Mouse (Mus musculus) cerebral cortex, adult 2 months (tissue): ENCODE results near the gene Sbsn.

Source experiments
- WGBS: fragments of 180-500 bp; shearing (Covaris S2); methylation state at CpG from one replicate; pipeline ENCODE4 v1.1.7; 2018; 5-methylcytosine and 5-hydroxymethylcytosine counted together

Gene Sbsn

DNA sequence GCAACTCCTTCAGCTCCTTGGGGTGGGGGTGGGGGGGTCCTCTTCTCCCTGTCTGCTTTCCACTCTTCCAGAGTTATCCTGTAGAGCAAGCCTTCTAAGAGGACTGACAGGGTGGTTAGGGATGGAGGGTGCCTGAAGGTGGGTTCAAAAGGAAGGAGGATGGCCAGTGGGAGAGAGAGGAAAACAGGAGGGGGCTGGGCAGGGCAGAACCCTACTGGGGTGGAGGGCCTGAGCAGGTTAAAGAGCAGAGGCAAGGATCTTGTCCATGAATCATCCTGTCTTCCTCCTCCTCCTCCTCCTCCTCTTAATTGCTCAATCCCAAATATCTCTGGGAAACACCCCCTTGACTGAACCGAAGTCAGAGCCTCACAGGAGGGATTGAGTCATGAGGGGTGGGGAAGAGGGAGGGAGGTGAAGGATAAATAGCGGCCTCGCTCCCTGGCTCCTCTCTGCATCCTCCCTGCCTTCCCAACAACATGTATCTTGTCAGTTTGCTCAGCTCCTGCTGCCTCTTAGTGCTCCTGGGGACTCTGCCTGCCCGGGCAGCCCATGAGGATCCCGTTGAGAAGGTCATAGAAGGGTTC lies at the start of gene Sbsn:
TSS of gene Sbsn (plus strand) at position 386 of the 584 bp plus-strand sequence.
- 70% methylated on average over 5 of the region's 5 CpGs for WGBS

DNA sequence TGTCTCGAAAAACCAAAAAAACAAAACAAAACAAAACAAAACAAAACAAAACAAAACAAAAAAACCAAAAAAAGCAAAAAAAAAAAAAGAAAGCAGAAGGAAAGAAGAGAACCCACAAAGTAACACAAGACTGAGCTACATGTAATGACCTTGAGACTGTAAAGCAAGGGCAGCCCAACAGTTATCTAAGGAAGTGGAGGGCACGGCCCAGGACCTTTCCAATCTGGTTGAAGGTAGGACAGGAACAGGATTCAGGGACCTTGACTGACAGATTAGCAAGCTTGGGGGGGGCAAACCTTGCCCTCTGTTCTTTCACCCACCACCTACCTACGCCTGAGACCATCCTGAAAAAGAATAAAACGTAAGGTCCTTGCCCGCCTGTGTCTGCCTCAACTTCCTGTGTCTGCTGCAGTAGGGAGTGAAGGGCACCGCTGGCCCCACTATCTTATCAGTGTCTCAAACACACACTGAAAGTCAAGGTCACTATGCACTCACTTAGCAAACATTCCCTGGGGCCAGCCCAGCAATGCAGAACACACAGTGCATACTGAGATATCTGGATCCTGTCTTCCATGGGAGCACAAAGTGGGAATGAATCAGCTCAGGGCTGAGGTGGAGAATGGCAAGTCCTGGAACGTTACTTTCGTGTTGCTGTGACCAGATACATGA lies 44.9 kb upstream of the Sbsn start:
- WGBS: 83% methylated on average over 8 of the region's 8 CpGs

DNA sequence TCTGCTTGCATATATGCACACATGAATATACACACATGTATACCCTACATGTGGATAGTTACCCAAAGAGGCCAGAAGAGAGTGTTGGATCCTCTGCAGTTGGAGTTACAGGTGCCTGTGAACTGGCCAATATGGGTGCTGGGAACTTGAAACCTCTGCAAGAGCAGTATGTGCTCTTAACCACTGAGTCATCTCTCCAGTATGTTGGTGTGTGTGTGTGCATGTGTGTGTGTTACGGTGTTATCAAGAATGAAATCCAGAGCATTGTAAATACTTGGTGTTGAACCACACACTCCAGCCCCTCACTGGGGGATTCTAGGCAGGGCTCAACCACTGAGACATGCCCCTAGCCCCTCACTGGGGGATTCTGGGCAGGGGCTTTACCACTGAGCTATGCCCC lies 43.8 kb upstream of the Sbsn start:
- WGBS: 85% methylated on average over 1 of the region's 1 CpGs

DNA sequence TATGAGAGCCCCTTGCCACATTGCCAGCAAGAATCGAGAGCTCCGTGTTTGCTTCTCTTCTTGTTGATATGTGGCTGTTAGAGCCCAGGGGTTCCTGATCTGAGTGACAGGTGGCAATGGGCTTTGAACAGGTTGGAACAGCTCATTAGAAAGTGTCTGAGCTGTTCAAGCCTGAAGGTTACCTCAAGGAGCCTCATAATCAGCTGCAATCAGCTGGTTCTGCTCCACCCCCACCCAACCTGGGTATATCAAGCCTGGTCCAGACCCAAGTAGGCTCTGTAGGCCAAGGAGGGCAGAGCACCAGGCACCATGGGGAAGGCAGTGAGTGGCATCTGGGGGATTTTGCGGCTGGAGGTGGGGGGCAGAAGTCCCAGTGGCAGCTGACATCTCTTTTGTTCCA lies 39.3 kb upstream of the Sbsn start, which contains the start of gene Atp4a:
TSS of gene Atp4a (plus strand) at position 268 of the 400 bp plus-strand sequence.
- 90% methylated on average over 3 of the region's 3 CpGs for WGBS

DNA sequence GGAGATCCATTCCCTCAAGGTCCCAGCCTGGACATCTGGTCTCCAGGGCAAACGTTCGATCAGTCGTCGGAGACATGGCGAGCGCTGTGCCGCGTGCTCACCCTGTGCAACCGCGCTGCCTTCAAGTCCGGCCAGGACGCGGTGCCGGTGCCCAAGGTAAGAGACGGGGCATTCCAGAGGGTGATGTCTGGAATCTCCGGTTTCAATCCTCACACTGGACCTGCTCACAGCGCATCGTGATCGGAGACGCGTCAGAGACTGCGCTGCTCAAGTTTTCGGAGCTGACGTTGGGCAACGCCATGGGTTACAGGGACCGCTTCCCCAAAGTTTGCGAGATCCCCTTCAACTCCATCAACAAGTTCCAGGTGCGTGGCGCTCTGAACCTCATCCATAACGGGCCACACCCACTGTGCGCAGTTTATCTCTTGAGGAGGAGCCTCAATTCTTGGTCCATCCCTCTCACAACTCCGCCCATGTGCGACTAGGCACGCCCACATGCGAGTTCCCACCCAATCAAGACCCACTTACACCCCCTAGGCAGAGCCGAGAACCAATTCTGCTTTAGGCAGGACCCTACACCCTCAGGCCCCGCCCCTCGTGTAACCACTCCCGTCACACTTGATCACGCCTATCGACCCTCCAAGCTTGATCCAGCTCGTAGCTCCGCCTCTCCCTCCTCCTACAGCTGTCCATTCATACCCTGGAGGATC lies 34.1 kb upstream of the Sbsn start:
- WGBS: 2% methylated on average over 43 of the region's 43 CpGs

DNA sequence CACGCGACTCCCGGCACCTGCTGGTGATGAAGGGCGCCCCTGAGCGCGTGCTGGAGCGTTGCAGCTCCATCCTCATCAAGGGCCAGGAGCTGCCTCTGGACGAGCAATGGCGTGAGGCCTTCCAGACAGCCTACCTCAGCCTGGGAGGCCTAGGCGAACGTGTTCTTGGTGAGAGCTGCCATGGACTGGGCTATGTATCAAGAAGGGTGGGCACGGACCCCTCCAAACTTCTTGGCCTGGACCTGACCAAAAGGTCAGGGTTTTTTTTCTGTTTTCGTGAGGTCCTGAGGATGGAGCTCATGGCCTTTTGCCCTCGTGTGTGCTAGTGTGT lies 33.6 kb upstream of the Sbsn start:
- WGBS: 20% methylated on average over 14 of the region's 14 CpGs

DNA sequence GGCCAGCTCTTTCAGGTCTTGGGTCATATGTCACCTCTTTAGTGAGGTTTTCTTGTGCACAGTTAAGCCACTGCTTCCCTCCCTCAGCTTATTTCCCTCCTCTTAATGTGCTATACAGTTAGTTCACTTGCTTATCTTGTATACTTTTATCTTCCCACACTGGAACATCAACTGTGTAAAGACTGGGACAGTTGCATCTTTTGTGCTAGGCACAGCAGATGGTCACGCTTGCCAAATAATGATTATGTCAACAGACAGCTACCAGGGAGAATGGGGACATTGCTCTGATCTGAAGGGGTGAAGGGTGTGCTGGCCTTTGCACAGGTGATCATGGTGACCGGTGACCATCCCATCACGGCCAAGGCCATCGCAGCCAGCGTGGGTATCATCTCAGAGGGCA lies 31.6 kb upstream of the Sbsn start:
- 96% methylated on average over 5 of the region's 5 CpGs for WGBS

DNA sequence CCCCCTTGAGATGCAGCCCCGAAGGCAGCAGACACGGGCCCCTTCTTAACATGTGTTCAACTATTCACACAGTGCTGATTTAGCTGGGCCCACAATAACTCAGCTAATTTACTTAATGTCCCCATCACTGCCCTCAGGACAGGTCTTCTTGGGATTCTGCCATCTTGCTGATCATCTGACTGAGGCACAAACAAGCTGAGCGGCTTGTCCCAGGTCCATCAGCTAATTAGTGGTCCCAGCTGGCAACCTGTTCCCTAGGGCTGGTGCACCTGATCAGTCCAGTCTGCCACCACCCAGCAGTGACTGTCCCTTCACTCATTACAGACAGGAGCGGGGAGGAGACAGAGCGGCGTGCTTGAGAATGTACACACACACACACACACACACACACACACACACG lies 30.0 kb upstream of the Sbsn start:
- 81% methylated on average over 7 of the region's 7 CpGs for WGBS

DNA sequence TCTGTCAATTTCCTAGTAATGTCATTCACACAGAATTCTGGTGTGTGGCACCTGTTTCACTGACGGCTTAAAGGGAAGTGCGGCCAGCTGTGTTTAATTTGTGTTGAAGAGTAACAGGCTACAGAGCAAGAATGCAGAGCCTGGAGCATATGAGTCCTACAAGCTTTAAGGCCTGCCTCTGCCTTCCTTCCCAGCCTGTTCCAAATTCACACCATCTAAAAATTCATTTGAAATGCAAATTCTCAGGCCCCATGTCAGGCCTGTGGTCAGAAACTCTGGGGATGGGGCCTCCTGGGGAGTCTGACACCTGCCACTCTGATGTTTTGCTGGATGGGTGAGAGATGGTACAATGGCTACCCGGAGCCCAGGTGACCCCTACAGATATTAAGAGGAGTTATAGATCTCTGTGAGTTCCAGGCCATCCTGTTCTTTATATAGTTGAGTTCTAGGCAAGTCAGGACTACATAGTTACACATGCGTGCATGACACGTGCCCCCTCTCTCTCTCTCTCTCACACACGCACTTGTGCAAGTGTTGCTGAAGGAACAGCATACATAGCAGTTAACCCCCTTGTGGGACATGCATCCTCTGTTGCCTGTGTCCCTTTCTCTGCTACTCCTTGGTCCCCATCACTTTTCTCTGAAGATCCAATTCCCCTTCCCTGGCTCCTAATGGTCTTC lies 27.9 kb upstream of the Sbsn start:
- 68% methylated on average over 6 of the region's 6 CpGs for WGBS

DNA sequence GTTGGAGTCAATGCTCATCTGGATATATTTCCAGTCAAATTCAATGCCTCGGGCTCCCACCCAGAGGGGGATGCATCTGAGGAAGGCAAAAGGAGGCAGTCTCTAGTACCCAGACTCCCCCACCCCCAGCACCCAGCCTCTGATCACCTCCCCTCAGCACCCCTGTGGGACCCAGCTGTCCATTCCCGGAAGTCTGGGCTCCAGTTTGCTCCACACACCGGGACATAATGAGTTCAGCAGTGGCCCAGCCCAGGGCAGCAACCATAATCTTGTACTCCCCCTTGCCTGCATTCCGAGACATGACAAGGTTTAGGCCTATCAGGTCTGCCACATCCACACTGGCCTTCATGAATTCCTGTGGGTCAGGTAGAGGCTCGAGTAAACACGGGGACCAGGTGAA lies 23.1 kb upstream of the Sbsn start:
- 82% methylated on average over 6 of the region's 6 CpGs for WGBS

DNA sequence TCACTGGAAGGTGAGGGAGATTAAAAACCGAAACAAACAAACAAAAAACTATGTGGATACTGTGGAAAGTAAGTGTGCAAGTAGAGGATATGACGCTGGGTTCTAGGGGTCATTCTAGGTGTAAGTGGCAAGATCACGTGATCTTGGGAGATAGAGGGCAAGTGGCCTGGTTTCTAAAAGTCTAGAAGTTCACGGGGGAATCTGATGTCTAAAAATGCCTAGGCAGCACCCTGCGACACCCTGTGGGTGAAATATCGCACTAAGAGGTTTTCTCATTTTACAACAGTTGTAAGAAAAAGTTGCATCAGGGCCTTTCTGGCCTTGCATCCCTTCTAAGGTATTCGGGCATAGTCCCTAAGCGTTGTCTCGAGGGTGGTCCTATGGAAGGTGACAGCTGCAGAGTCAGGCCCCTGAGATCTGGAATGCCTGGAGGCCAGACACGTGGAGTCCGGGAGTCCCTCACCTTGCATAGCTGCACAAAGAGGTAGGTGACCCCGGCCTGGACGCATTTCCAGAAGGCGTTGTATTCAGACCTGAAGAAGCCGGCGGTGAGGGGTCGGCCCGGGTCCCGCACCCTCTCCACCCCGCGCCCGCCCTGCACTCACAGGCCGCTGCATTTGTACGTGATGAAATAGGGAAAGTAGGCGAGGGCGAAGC lies 22.4 kb upstream of the Sbsn start:
- WGBS: 5% methylated on average over 26 of the region's 26 CpGs

DNA sequence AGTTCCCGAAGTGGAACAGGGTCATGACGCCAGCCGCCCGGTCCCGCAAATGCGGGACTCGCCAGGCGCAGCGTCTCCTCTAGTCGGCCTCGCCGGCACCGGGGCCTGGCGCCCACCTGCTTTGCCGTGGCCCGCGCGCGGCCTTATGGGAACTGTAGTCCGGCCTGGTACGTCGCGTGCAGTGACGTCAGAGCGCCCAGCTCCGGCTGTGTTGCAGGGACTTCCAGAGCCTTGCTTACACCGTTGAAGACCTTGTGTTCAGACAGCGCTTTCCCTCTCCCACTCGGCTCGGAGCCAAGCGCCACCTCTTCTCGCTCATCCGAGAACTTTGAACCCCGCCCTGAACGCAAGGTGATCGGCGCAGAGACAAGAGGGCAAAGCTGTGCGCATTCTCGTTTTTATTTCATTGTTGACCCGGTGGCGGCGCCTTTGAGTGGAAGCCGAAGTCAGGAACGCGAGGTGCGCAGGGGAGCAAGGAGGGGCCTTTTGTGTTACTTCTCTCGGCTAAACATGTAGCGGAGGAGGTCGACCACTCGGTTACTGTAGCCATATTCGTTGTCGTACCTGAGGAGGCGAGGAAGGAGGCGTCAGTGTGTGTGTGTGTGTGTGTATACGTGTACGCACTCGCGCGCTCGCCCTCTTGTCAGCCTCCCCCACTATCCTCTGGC lies 21.7 kb upstream of the Sbsn start, which contains the start of gene Tmem147:
TSS of gene Tmem147 (minus strand) at position 145 of the 668 bp plus-strand sequence.
- under 1% methylated on average over 60 of the region's 60 CpGs for WGBS

DNA sequence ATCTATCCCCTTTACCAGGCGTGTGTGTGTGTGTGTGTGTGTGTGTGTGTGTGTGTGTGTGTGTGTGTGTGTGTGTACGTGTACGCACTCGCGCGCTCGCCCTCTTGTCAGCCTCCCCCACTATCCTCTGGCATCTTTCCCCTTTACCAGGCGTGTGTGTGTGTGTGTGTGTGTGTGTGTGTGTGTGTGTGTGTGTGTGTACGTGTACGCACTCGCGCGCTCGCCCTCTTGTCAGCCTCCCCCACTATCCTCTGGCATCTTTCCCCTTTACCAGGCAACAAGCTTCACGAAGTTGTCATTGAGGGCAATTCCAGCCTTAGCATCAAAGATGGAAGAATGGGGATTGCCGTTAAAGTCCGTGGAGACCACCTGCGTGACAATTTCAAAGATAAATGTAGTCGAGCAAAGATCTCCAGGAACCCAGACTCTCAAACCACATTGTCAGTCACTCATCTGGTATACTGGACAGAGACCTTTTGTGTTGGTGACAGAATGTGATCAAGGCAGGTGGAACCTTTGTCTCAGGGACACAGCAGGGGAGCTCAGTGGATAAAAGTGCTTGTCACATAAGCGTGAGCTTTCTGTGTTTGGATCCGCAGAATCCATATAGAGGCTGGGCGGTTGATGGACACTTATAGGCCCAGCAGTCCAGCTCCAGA lies 21.1 kb upstream of the Sbsn start:
- WGBS: 10% methylated on average over 19 of the region's 22 CpGs

DNA sequence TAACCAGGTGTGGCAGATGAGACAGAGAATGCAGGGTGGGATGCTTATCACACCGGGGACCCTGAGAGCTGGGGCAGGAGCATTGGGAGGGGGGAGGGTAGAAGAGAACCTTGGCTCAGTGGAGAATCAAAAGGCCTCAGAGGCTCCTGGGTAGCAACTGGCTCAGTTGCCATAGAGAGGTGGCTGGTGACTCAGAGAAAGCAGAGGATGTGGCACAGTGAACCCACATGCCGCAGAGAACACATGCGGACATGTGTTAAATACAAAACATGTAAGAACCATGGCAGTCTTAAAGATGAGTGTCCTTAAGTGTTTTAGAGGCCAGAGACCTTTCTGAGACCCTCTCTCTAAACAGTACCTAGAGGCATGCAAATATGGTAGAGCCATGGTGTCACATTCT lies 15.1 kb upstream of the Sbsn start:
- WGBS: 62% methylated on average over 3 of the region's 3 CpGs

DNA sequence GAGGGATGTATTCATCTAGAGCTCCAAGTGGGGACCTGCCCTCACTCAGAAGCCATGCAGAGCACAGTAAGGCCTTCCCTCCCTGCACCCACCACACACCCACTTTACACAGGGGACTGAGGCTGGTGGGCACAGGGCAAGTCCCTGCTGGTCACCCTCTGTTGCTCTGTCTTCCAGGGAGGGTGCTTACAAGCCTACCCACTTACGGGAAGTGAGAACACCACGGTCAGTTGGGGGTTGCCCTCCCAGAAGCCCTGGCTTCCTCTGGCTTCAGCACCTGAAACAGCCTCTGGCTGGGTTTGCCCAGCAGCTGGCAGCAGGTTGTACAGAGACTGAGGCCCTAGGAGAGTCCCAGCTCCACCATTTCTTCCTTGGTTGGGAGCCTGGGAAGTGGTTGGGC lies 8.7 kb upstream of the Sbsn start:
- 75% methylated on average over 2 of the region's 2 CpGs for WGBS

DNA sequence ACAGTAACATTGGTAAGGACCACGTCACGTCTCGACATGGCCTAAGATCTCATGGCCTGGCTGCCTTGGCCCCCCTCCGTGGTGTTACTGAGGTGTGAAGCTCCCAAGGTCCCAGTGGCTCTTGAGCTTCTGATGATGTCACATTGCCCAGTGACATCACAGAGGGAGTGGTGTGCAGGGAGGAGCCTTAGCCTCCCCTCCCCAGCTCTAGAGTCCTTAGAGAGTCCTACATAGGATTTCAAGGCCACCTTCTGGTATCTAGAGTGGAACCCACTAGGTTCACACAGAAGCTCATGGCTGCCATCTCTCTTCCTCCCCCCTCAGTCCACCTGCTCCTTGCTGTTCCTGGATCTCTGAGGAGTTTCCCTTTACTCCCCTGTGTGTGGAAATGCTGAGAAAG lies 7.7 kb upstream of the Sbsn start, which contains the start of gene Gapdhs:
TSS of gene Gapdhs (minus strand) at position 65 of the 400 bp plus-strand sequence.
- 91% methylated on average over 4 of the region's 4 CpGs for WGBS

DNA sequence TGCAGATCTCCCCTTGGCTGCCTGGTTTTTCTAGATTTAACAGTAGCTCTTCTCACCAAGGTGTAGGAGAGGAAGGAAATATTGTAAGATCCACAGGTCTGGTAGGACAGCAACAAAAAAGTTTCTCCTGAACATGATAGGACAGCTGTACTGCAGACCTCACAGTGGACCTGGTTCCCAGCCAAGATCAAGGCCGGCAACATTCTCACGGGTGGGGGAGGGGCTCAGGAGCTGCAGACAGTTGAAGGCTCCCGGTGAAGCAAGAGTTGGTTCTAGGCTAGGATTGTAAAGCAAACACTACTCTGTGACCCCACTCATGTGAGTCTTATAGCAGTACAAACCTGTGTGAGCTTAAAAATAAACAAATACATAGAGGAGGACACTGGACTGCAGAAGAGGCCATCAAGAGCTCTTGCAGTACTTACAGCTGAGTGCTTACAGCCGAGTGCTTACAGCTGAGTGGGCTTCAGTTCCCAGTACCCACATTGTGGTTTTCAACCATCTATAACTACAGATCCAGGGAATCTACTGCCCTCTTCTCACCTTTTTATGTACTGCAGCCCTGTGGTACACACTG lies 7.2 kb upstream of the Sbsn start:
- WGBS: 36% methylated on average over 4 of the region's 4 CpGs

DNA sequence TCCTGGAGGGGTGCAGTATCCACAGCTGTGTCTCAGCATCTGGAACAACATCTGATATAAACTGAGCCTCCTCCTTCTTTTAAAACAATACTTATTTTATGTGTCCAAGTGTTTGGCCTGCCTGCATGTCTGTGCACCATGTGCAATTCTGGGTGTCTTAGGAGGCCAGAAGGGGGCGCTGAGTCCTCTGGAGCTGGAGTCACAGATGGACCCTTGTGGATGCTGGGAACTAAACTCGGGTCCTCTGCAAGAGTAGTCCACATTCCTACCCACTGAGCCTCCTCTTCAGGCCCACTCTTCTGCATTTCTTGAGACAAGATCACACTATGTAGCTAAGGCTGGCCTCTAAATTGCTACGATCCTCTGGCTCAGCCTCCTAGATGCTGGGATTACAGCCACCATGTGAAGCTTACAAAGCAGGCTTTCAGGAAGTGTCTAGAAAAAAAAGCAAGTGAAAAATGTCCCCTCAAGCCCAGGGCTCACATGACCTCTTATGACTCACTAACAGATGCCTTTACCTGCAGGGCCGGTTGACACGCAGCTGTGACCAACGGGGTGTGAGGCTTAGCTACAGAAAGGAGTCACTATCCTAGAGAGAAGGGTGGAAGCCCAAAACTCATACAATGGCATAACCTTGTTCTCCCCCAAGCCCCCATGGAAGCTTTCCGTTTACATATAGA lies 3.6 kb upstream of the Sbsn start:
- 87% methylated on average over 7 of the region's 7 CpGs for WGBS

DNA sequence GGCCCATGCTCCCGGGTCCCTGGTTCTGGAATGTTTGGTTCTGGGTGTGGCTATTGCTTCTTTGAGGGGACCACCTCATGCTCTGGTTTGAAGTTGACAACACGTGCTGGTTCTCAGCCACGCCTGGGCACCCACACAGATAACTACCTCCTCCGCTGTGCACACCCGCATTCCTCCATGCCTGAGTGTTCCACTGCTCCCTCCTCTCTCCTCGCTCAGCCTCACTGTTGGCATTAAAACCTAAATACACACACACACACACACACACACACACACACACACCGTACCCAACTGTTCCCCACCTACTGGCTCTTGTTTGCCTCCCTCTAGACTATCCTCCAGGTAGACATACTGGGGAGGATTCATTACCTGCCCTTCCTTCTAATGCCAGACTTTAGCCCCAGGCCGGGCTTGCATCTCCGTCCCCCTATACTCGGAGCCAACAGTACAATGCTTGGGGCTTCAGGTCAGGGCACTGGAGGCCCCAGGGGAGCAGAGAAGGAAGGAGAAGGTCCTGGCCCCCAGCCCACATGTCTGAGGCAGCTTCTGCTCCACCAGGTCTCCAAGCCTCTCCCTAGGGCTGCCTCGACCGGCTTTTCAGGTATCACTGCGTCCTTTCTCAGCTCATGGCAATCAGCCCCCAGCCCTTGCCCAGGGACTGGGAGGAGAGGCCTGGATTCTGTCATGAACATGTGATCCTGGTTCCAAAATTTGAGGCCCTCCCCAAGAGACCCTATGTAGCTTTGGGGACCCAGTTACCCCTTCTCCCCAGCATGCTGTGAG lies 1.3 kb upstream of the Sbsn start:
- 79% methylated on average over 13 of the region's 13 CpGs for WGBS
